Mouse (Mus musculus) left cerebral cortex, adult 2 months (tissue): ENCODE data around the gene Slc38a4. TPM values are rescaled to one million over a fixed set of nuclear protein-coding genes. Genes with fewer than 3 reads are reported as not detected.

Experiments
- DNase-seq, 2 experiments: peaks; one replicate each; pipeline ENCODE4 v3.0.0; 2021 to 2022; ENCODE audit warnings: low spot score in 2 of 2, mixed read lengths in 1 of 2; ENCODE audit errors: extremely low spot score in 1 of 2
- H3K27ac ChIP-seq: fragments of 200-600 bp; 2 replicates; pipeline ENCODE4 v1.8.1; 2022
- H3K4me3 ChIP-seq: fragments of 200-600 bp; 2 replicates; pipeline ENCODE4 v1.8.1; 2022
- CTCF ChIP-seq: fragments of 200-600 bp; IDR thresholded peaks from 2 replicates; pipeline ENCODE4 v1.8.1; 2022; ENCODE audit warnings: antibody characterized with exemption, mild to moderate bottlenecking, moderate library complexity
- intact Hi-C: fragments of 180-260 bp; cut with DNase I; formaldehyde crosslinking; loops from one replicate; pipeline ENCODE4 v1.15.1; 2025
- total RNA-seq, 2 experiments: library from RNA; stranded (reverse); gene quantifications; 2 replicates each; pipeline ENCODE4 v1.2.3; 2021

Slc38a4 gene
- total RNA-seq, 2 experiments from 2014 or later = 0.87 to 1.2 TPM

DNA sequence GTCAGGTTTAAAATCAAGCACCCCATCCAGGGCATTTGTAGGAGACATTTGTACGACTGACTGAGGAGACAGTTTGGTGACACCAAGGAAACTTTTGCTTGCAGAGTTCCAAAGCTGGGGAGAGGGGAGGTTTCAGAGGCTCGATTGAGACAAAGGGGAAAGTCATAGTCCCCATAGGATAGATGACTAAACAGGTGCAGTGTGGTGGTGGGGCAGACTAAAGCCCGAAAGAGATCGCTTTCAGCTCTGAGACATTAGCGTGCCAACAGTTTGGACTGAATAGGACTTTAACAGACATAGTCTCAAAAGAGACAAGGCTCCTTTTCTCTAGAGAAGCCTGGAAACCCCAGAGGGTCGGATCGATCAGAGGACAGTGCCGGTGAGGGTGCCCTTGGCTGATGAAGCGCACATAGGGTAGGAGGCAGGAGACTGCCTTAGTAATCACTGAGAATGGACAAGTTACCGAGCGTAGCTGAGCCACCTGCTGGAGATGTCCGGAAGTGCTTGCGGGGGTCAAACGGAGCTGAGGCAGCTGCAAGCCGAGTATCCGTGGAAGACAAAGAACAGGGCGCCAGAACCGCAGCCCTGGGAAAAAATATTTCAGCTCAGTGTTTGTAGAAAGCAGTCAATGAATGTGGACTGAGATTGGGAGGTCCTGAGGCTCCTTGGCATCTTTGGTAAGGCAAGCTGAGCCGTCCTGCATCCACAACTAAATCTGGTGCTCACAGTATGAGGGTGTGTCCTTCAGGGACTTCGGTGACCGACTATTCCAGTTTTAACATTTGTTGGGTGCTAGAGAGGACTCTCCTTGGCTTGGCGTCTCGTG, 102.4 kb downstream of the Slc38a4 start:
- TF ChIP-seq CTCF = peak; percentile 82
- peak; percentile 57 to 75 for DNase-seq
- Histone ChIP-seq H3K27ac (no peak overlapping the region), H3K4me3 (peak overlapping the region; percentile 47)
- intact Hi-C loops = loop anchor here (5.0 kb wide), 1 partner anchor 234 kb away; no protein-coding TSS in a partner anchor

DNA sequence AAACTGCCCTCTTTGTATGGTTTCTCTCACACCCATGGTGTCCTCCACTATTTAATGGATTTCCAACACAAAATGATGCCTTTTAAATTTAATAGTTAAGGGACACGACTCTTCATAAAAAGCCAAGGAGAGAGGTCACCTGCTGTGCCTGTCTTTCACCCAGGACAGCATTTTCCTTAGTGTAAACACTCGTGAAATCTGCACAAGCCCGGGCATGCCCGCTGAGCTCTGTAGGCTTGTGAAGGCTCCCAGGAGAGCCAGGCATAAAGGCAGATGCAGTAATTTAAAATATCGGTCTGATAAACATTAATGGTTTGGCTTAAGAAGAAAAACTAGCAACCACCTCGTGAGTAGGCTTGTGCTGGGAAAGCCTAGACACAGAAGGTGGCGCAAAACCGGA, 103.3 kb downstream of the Slc38a4 start:
- DNase-seq = no peak
- intact Hi-C loops = loop anchor here (5.0 kb wide), 1 partner anchor 235 kb away; no protein-coding TSS in a partner anchor
- Histone ChIP-seq H3K27ac (no peak overlapping the region), H3K4me3 (no peak overlapping the region)
- no peak for TF ChIP-seq CTCF

DNA sequence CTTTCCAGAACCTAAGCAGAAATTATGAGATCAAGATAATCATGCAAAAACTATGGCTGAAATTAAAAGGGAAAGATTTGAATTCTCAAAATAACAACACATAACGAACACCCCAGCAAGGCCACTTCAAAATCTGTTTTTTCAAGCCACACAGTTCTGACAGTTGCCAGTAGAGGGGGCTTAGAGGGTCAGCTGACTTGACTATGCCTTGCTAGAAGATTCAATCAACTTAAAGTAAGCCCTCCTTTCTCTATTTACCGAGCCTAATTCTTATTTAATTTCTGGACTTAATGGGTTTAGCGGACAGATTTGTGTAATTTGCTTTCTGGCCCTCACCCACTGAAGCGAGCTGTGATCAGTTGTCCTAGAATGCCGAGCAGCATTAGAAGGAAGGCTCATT, 104.0 kb downstream of the Slc38a4 start:
- intact Hi-C loops = loop anchor here (5.0 kb wide), 1 partner anchor 236 kb away; no protein-coding TSS in a partner anchor
- DNase-seq = no peak
- Histone ChIP-seq H3K4me3 (no peak overlapping the region), H3K27ac (no peak overlapping the region)
- peak; percentile 21 for TF ChIP-seq CTCF

DNA sequence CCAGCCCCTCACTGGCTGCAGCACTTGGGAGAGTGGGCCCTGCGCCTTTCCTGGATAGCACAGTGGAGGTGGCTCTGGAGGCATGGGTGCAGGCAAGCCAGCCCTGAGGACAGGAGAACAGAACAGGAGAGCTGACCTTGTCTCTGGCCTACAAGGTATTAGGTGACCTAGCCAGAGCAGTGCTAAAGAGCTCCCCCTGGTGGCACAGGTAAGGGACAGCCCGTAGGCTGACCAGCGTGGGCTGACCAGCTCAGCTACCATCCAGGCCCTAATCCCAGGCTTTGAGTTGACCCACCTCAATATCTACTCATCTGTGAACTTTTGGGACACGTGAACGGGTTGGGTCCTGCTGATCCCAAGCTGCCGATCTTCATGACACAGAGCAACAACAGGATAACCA, 107.3 kb downstream of the Slc38a4 start:
- intact Hi-C loops = no loop called here
- no peak overlapping the region for H3K27ac ChIP-seq
- TF ChIP-seq CTCF = peak; percentile 58
- no peak for DNase-seq
- no peak overlapping the region for H3K4me3 ChIP-seq

Other genes with a start within 250 kb of the Slc38a4 start
- 1 to 10 TPM; 6.3 TPM for gene Pced1b, start 191.2 kb upstream of the Slc38a4 start, total RNA-seq
- gene Amigo2, start 191.3 kb upstream of the Slc38a4 start, total RNA-seq = 1 to 10 TPM; 5.1 to 6.8 TPM